Mouse (Mus musculus) lung, adult 10 weeks (tissue): ENCODE results near the gene Anapc2. TPM values are rescaled to one million over a fixed set of nuclear protein-coding genes. Genes with fewer than 3 reads are reported as not detected.

ENCODE experiments used
- polyA plus RNA-seq: library from polyadenylated mRNA; stranded (reverse); fragments of 350-450 nt; fragmentation: Illumina TruSeq; extraction: RNeasy Lipid Tissue Mini Kit (QIAGEN cat#74804); gene quantifications from one replicate; pipeline ENCODE4 v1.2.3, GENCODE M21; 2014; ENCODE audit warnings: low read depth, low replicate concordance; ENCODE audit not compliant: insufficient read depth

Anapc2 gene
- 38.0 TPM for polyA plus RNA-seq

GRCm38 (mm10) chr2:25271827-25272511 is at the start of gene Anapc2, which contains the start of gene Ssna1:
TSS of gene Anapc2 (plus strand) at chr2:25272478.
TSS of gene Ssna1 (minus strand) at chr2:25272438.

GRCm38 (mm10) chr2:25224492-25224765 is 47.8 kb upstream of the Anapc2 start, which contains the start of gene Tubb4b:
TSS of gene Tubb4b (minus strand) at chr2:25224702.

GRCm38 (mm10) chr2:25234050-25234449 is 38.2 kb upstream of the Anapc2 start, which contains the start of gene Slc34a3:
TSS of gene Slc34a3 (minus strand) at chr2:25234364.

GRCm38 (mm10) chr2:25236614-25237013 is 35.7 kb upstream of the Anapc2 start, which contains the start of gene Rnf224:
TSS of gene Rnf224 (minus strand) at chr2:25236787.

GRCm38 (mm10) chr2:25242101-25242506 is 30.2 kb upstream of the Anapc2 start, which contains the start of the genes Rnf208 and Cysrt1:
TSS of gene Rnf208 (plus strand) at chr2:25242255.
TSS of gene Cysrt1 (minus strand) at chr2:25242452.

GRCm38 (mm10) chr2:25246183-25247072 is 25.9 kb upstream of the Anapc2 start, which contains the start of gene AL732309.1:
TSS of gene AL732309.1 (minus strand) at chr2:25246863.

GRCm38 (mm10) chr2:25255284-25255779 is 16.9 kb upstream of the Anapc2 start, which contains the start of gene Tmem203:
TSS of gene Tmem203 (plus strand) at chr2:25255439.

GRCm38 (mm10) chr2:25262291-25262767 is 9.9 kb upstream of the Anapc2 start, which contains the start of gene Tprn:
TSS of gene Tprn (plus strand) at chr2:25262618.

GRCm38 (mm10) chr2:25287927-25288649 is 15.8 kb downstream of the Anapc2 start, which contains the start of gene Tmem210:
TSS of gene Tmem210 (plus strand) at chr2:25288145.

GRCm38 (mm10) chr2:25289651-25290050 is 17.4 kb downstream of the Anapc2 start, which contains the start of gene Lrrc26:
TSS of gene Lrrc26 (plus strand) at chr2:25289915.

GRCm38 (mm10) chr2:25318971-25319773 is 46.9 kb downstream of the Anapc2 start, which contains the start of gene Grin1:
TSS of gene Grin1 (minus strand) at chr2:25319187.

GRCm38 (mm10) chr2:25332286-25333160 is 60.2 kb downstream of the Anapc2 start, which contains the start of gene Man1b1:
TSS of gene Man1b1 (plus strand) at chr2:25332338.

Other genes with a start within 250 kb of the Anapc2 start
- 29.3 TPM for gene Nsmf, start 218.1 kb upstream of the Anapc2 start, polyA plus RNA-seq
- gene Entpd8, start 192.2 kb upstream of the Anapc2 start, polyA plus RNA-seq = 2.4 TPM
- 1.9 TPM for gene Noxa1, start 177.3 kb upstream of the Anapc2 start, polyA plus RNA-seq
- gene Nrarp, start 91.7 kb upstream of the Anapc2 start, polyA plus RNA-seq = 28.7 TPM
- gene Tor4a, start 75.6 kb upstream of the Anapc2 start, polyA plus RNA-seq = 18.3 TPM
- 41.8 TPM for gene Nelfb, start 61.0 kb upstream of the Anapc2 start, polyA plus RNA-seq
- gene Stpg3, start 57.8 kb upstream of the Anapc2 start, polyA plus RNA-seq = not detected
- gene Fam166a, start 53.7 kb upstream of the Anapc2 start, polyA plus RNA-seq = not detected
- 379 TPM for gene Tubb4b, start 47.8 kb upstream of the Anapc2 start, polyA plus RNA-seq
- gene Slc34a3, start 38.1 kb upstream of the Anapc2 start, polyA plus RNA-seq = not detected
- not detected for gene Rnf224, start 35.7 kb upstream of the Anapc2 start, polyA plus RNA-seq
- 2.1 TPM for gene Rnf208, start 30.2 kb upstream of the Anapc2 start, polyA plus RNA-seq
- gene Cysrt1, start 30.0 kb upstream of the Anapc2 start, polyA plus RNA-seq = 0.30 TPM
- 6.2 TPM for gene AL732309.1, start 25.6 kb upstream of the Anapc2 start, polyA plus RNA-seq
- gene Tmem203, start 17.0 kb upstream of the Anapc2 start, polyA plus RNA-seq = 15.5 TPM
- gene Tprn, start 9.9 kb upstream of the Anapc2 start, polyA plus RNA-seq = 6.2 TPM
- 68.9 TPM for gene Ssna1, start within 50 bp of the Anapc2 start, polyA plus RNA-seq
- gene Tmem210, start 15.7 kb downstream of the Anapc2 start, polyA plus RNA-seq = not detected
- gene Lrrc26, start 17.4 kb downstream of the Anapc2 start, polyA plus RNA-seq = 22.2 TPM
- not detected for gene Grin1, start 46.7 kb downstream of the Anapc2 start, polyA plus RNA-seq
- 31.9 TPM for gene Man1b1, start 59.9 kb downstream of the Anapc2 start, polyA plus RNA-seq
- 18.5 TPM for gene Dpp7, start 83.9 kb downstream of the Anapc2 start, polyA plus RNA-seq
- gene Uap1l1, start 93.2 kb downstream of the Anapc2 start, polyA plus RNA-seq = 51.2 TPM
- 1.0 TPM for gene Sapcd2, start 99.8 kb downstream of the Anapc2 start, polyA plus RNA-seq
- gene Entpd2, start 123.4 kb downstream of the Anapc2 start, polyA plus RNA-seq = 7.6 TPM
- gene Npdc1, start 126.9 kb downstream of the Anapc2 start, polyA plus RNA-seq = 69.7 TPM
- 1.7 TPM for gene Fut7, start 150.8 kb downstream of the Anapc2 start, polyA plus RNA-seq
- gene Abca2, start 156.2 kb downstream of the Anapc2 start, polyA plus RNA-seq = 9.0 TPM
- gene Clic3, start 184.4 kb downstream of the Anapc2 start, polyA plus RNA-seq = 364 TPM
- 44.5 TPM for gene Paxx, start 188.6 kb downstream of the Anapc2 start, polyA plus RNA-seq
- 1.6 TPM for gene Ptgds, start 197.6 kb downstream of the Anapc2 start, polyA plus RNA-seq
- not detected for gene Lcn12, start 221.4 kb downstream of the Anapc2 start, polyA plus RNA-seq
- 27.0 TPM for gene Fbxw5, start 228.3 kb downstream of the Anapc2 start, polyA plus RNA-seq
- gene C8g, start 229.2 kb downstream of the Anapc2 start, polyA plus RNA-seq = 0.92 TPM